Mouse (Mus musculus) midbrain, embryonic 16.5 days (tissue): ENCODE measurements around the gene Nhlh1. TPM values are rescaled to one million over a fixed set of nuclear protein-coding genes. Genes with fewer than 3 reads are reported as not detected.
A peak's percentile ranks its signal among the peaks of the same experiment; 100 is the strongest.

ENCODE experiments used
- ATAC-seq: fragments of 200-750 bp; cut with Nextera tagmentation; 2 replicates; pipeline ENCODE4 v1.8.0; 2017; ENCODE audit warnings: moderate TSS enrichment
- H3K27ac ChIP-seq: fragments of 300-500 bp; sonication (generic); 2 replicates; pipeline ENCODE4 v1.5.1; 2014; ENCODE audit warnings: mild to moderate bottlenecking, low read length, mixed read lengths
- H3K27me3 ChIP-seq: fragments of 300-500 bp; sonication (generic); 2 replicates; pipeline ENCODE4 v1.6.1; 2014; ENCODE audit warnings: low read depth, low read length, mixed read lengths; ENCODE audit not compliant: control insufficient read depth, insufficient read depth
- H3K36me3 ChIP-seq: fragments of 300-500 bp; sonication (generic); 2 replicates; pipeline ENCODE4 v1.6.1; 2014; ENCODE audit warnings: mild to moderate bottlenecking, low read length, moderate library complexity, mixed read lengths; ENCODE audit not compliant: control insufficient read depth, insufficient read depth
- H3K4me1 ChIP-seq: fragments of 300-500 bp; sonication (generic); 2 replicates; pipeline ENCODE4 v1.6.1; 2014; ENCODE audit warnings: mild to moderate bottlenecking, low read length, mixed read lengths; ENCODE audit not compliant: control insufficient read depth, insufficient read depth
- H3K4me2 ChIP-seq: fragments of 300-500 bp; sonication (generic); 2 replicates; pipeline ENCODE4 v1.6.1; 2014; ENCODE audit warnings: mild to moderate bottlenecking, low read length, mixed read lengths
- H3K4me3 ChIP-seq: fragments of 300-500 bp; sonication (generic); 2 replicates; pipeline ENCODE4 v1.5.1; 2014; ENCODE audit warnings: low read depth, mild to moderate bottlenecking, low read length, moderate library complexity, mixed read lengths
- H3K9ac ChIP-seq: fragments of 300-500 bp; sonication (generic); 2 replicates; pipeline ENCODE4 v1.6.1; 2014; ENCODE audit warnings: low read depth, low read length, mixed read lengths
- H3K9me3 ChIP-seq: fragments of 300-500 bp; sonication (generic); replicated peaks from 2 replicates; pipeline ENCODE4 v1.6.1; 2014; ENCODE audit warnings: mild to moderate bottlenecking, low read length, mixed read lengths; ENCODE audit not compliant: control insufficient read depth, poor library complexity, severe bottlenecking
- WGBS: fragments of 180-500 bp; shearing (Covaris S2); extraction: QIAGEN DNeasy Blood & Tissue Kit; methylation state at CpG from one replicate; pipeline ENCODE4 v1.1.7; 2014; 5-methylcytosine and 5-hydroxymethylcytosine counted together
- polyA plus RNA-seq: library from polyadenylated mRNA; unstranded; fragments of >200 nt; fragmentation: Nextera tagmentation; extraction: Ambion mirVana; gene quantifications from 2 replicates; pipeline ENCODE4 v1.2.1, GENCODE M21; 2015

The Nhlh1 gene
- polyA plus RNA-seq, 1 experiment from 2014 or later, result 0.45 TPM

DNA sequence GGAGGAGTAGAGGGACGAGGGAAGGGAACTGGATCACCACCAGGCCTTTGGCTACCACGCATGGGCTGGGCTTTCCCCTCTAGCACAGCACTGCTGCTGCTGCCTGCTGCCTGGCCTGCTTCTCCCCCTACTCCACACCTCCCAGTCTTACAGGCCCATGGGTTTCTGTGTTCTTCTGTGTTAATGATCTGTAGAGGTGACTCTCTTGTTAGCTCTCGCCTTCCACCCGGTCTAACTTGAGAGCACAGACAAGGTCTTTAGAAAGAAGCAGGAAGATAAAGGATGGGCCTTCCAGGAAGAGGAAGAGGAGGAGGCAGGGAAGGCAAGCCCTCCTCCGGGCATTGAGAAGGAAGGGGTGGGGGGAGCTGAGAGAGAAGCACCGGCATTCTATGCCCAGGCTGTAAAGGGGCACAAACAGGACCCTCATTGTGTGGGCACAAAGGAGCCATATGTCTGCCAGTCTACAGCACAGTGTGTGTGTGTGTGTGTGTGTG is 9.1 kb downstream of the Nhlh1 start:
- H3K4me2 ChIP-seq, result peak overlapping the region; percentile 12; the same call in 1 of the 2 replicates
- H3K27ac ChIP-seq, result peak overlapping the region; percentile 76
- WGBS, result 11% methylated on average over 6 of the region's 6 CpGs
- no peaks in the 10 kb centered on the region for H3K9me3 ChIP-seq
- H3K36me3 ChIP-seq, result no peaks in the 10 kb centered on the region
- H3K9ac ChIP-seq, result peak overlapping the region; percentile 1; the same call in 1 of the 2 replicates
- no peak overlapping the region for H3K4me3 ChIP-seq
- ATAC-seq, result peak; percentile 69
- peaks cover 30% of the 10 kb centered on the region for H3K4me1 ChIP-seq
- no peaks in the 10 kb centered on the region for H3K27me3 ChIP-seq

DNA sequence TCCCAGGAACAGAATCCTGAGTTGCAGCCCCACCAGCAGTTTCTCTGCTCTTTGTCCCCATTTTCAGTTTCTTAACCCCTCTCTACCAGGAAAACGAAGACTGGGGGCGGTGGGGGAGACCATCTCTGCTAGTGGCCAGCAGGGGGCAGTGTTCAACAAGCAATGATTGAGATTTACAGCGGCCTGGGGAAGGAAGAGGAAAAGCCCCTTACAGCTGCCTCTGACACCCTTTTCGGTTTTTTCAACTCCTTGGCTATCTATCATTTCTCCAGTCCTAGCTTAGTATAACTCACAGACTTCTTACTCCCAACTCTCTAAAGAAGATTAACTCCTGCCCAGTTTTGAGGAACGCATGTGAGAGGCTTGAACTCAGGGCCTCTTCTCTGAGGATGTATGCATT is 10.4 kb downstream of the Nhlh1 start:
- no peak overlapping the region for H3K4me3 ChIP-seq
- WGBS, result 13% methylated on average over 5 of the region's 5 CpGs
- no peak for ATAC-seq
- no peak overlapping the region for H3K4me2 ChIP-seq
- no peak overlapping the region for H3K9ac ChIP-seq
- H3K27ac ChIP-seq, result no peak overlapping the region
- H3K4me1 ChIP-seq, result peaks cover 23% of the 10 kb centered on the region
- H3K9me3 ChIP-seq, result no peaks in the 10 kb centered on the region
- no peaks in the 10 kb centered on the region for H3K36me3 ChIP-seq
- H3K27me3 ChIP-seq, result no peaks in the 10 kb centered on the region

DNA sequence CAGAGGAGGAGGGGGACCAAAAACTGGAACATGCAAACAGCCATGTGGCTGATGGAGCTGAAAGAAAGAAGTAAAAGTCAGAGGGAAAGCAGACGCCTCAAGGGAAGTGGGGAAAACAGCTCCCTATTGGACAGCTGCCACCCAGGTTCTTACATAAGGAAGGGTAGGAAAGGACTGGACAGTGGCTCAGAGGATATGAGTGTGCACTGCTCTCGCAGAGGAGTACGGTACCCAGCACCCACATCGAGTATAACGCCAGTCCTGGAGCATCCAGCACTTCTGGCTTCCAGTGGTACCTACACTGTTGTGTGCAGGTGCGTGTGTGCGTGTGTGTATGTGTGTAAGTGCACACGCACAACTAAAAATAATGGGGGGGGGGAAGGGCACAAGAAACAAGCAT is 11.0 kb downstream of the Nhlh1 start:
- H3K4me1 ChIP-seq, result peaks cover 23% of the 10 kb centered on the region
- no peaks in the 10 kb centered on the region for H3K9me3 ChIP-seq
- H3K27ac ChIP-seq, result no peak overlapping the region
- WGBS, result 76% methylated on average over 8 of the region's 8 CpGs
- no peak overlapping the region for H3K4me2 ChIP-seq
- H3K27me3 ChIP-seq, result no peaks in the 10 kb centered on the region
- no peaks in the 10 kb centered on the region for H3K36me3 ChIP-seq
- no peak overlapping the region for H3K9ac ChIP-seq
- no peak for ATAC-seq
- no peak overlapping the region for H3K4me3 ChIP-seq

DNA sequence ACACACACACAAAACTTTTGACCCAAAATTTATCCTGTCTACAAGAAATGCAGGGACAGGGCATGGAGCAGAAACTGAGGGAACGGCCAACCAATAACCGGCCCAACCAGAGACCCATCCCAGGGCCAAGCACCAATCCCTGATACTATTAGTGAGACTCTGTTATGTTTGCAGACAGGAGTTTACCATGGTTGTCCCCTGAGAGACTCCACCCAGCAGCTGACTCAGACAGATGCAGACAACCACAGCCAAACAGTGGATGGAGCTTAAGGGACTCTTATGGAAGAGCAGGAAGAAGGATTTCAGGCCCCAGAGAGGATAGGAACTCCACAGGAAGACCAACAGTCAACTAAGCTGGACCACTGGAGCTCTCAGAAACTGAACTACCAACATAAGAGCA is 27.5 kb downstream of the Nhlh1 start:
- no peaks in the 10 kb centered on the region for H3K27me3 ChIP-seq
- no peak for ATAC-seq
- 98% methylated on average over 2 of the region's 2 CpGs for WGBS
- no peak overlapping the region for H3K27ac ChIP-seq
- H3K4me1 ChIP-seq, result peaks cover 17% of the 10 kb centered on the region
- no peaks in the 10 kb centered on the region for H3K36me3 ChIP-seq
- no peak overlapping the region for H3K9ac ChIP-seq
- no peak overlapping the region for H3K4me3 ChIP-seq
- no peaks in the 10 kb centered on the region for H3K9me3 ChIP-seq
- no peak overlapping the region for H3K4me2 ChIP-seq

DNA sequence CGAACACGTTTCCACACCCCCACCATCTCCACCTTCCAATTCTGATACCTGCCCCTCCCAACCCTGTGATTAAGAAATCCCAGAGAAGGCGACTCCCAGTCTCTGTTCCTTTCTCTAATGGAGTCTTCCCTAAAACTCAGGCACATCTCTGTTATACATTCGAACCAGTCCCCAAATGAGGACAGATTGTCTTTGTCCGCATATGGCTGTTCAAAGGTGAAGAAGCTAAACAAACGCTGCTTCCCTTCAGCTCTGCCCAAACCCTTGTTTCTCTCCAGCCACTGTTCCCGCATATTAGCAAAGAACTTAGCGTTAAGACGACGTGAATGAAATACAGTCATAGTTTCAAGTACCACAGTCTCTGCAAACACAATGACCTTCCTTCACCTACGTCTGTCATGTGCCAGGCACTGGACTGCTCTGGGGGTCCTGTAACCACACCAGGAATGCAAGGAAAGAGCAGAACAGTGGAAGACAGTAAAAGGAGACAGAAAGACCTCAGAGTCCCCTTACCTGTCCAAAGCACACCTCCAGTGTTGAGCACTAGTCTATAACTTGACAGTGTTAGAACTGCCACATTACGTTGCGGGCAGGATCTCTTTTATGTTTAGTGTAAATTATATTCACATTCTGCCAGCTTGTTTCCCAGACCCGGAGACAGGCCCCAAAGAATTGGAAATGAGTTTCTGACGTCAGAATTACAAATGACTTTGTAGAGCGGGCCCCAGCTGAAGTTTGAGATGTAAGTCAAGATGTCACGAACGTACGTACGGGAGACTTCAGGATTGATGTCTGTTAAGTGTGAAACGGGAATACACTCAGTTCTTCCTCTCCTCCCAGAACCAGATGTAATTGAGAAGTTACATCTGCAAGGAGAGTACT is 28.7 kb downstream of the Nhlh1 start, which contains the start of gene Vangl2:
Vangl2 (minus strand) TSS at position 51 of the 882 bp plus-strand sequence.
- peak within 1 kb of the TSS; percentile 81 for H3K4me3 ChIP-seq
- no peaks in the 10 kb centered on the region for H3K27me3 ChIP-seq
- H3K4me1 ChIP-seq, result peaks cover 30% of the 10 kb centered on the region
- H3K27ac ChIP-seq, result peak within 1 kb of the TSS; percentile 98
- no peaks in the 10 kb centered on the region for H3K9me3 ChIP-seq
- H3K9ac ChIP-seq, result peak within 1 kb of the TSS; percentile 95
- no peaks in the 10 kb centered on the region for H3K36me3 ChIP-seq
- ATAC-seq, result no peak
- WGBS, result 22% methylated on average over 21 of the region's 21 CpGs
- peak within 1 kb of the TSS; percentile 72 for H3K4me2 ChIP-seq

DNA sequence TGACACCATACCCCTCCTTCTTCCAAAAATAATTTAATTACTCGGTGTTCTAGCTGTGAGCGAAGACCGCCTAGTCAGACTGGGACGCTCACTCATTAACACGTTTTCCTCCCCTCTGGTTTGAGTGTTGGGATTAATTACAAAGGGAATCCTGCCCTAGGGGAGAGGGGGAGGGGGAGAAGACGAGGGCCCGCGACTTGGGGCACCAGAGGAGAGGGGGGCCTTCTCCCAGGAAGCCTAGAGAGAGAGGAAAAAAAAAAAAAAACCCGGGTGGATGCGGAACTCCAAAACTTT is 29.6 kb downstream of the Nhlh1 start:
- peaks cover 35% of the 10 kb centered on the region for H3K4me1 ChIP-seq

DNA sequence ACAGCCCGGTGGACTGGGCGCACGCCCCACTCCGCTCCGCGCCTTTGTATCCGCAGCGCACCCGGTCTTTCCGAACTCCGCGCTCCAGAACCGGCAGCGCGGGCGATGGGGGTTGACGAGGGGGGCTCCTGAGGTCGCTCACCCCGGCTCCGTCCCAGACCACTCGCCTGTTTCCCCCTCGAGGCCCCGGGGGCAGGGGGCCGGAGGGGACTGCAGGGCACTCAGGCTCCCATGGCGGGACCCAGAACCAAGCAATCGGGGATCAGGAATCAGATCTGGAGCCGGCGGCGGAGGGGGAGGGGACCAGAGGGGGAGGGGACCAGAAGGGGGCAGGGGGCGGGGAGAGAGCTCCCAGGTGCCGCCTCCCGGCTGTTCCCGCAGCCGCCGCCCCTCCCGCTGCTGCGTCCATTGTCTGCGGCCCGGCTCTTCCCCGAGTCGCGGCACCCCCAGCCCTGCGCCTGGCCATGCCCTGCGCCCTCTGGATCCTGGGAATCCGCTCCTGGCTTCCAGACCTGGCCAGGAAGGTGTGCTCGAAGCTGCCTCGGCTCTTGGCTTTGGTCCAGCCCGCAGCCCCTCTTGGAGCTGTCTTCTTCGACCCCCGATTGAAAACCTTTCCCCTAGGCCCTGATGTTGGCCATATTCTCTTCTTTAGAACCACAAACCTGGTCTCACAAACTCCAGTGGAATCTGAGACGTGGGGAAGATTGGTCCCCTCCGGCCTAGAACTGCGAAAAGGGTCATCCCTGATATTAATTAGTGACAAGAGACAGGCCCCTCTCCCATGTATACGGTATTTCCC is 30.2 kb downstream of the Nhlh1 start:
- H3K4me2 ChIP-seq, result peak overlapping the region; percentile 72
- H3K4me1 ChIP-seq, result peaks cover 38% of the 10 kb centered on the region
- peak; percentile 85 for ATAC-seq
- no peaks in the 10 kb centered on the region for H3K36me3 ChIP-seq
- H3K4me3 ChIP-seq, result peak overlapping the region; percentile 81
- no peaks in the 10 kb centered on the region for H3K27me3 ChIP-seq
- WGBS, result under 1% methylated on average over 41 of the region's 54 CpGs
- peak overlapping the region; percentile 98 for H3K27ac ChIP-seq
- H3K9me3 ChIP-seq, result no peaks in the 10 kb centered on the region
- H3K9ac ChIP-seq, result peak overlapping the region; percentile 95

More for the DNA sequence above, 29.6 kb downstream of the Nhlh1 start:
- H3K9ac ChIP-seq, result peak overlapping the region; percentile 95
- 4% methylated on average over 10 of the region's 10 CpGs for WGBS
- H3K4me2 ChIP-seq, result peak overlapping the region; percentile 72
- peak overlapping the region; percentile 81 for H3K4me3 ChIP-seq
- H3K27me3 ChIP-seq, result no peaks in the 10 kb centered on the region
- peak; percentile 26 for ATAC-seq
- H3K9me3 ChIP-seq, result no peaks in the 10 kb centered on the region
- H3K36me3 ChIP-seq, result no peaks in the 10 kb centered on the region
- H3K27ac ChIP-seq, result peak overlapping the region; percentile 98

DNA sequence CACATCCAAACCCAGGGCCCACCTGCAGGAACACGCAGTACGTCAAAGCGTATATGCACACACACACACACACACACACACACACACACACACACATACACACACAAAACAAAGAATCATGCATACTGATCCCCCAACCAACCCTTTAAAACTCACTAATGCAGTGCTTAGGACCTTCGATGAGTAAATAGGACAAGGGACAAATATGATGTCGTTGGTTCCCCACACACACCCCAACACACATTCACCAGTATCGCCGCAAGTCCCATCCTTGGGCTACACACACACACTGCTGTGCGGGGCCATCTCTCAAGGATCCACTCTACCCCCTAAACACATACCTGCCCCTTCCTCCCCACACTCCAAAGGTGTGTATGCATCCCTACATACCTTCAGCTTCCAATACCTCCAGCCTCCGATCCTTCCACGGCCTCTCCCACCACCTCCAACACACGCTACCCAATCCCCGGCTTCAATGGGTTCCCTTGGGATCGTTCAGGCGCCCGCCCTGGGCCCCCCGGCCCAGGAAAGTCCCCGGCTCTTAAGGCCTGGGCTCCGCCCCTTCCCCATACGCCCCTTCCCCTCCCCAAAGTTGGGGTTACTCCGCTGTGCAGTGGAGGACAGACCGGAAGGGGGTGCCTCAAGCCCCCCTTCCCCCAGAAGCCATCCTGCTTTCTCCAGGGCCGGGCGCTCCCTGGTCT is 31.0 kb downstream of the Nhlh1 start:
- Histone ChIP-seq H3K27ac (peak overlapping the region; percentile 98), H3K4me2 (peak overlapping the region; percentile 72), H3K9me3 (no peaks in the 10 kb centered on the region), H3K9ac (peak overlapping the region; percentile 95), H3K4me1 (peaks cover 43% of the 10 kb centered on the region), H3K36me3 (no peaks in the 10 kb centered on the region), H3K27me3 (no peaks in the 10 kb centered on the region), H3K4me3 (peak overlapping the region; percentile 81)
- peak; percentile 81 for ATAC-seq
- WGBS, result 2% methylated on average over 23 of the region's 23 CpGs
